Mouse (Mus musculus) small intestine, adult 2 months (tissue): ENCODE measurements around the gene Adgrd1. TPM values are rescaled to one million over a fixed set of nuclear protein-coding genes. Genes with fewer than 3 reads are reported as not detected.

Experiments
- H3K27ac ChIP-seq: fragments of 200-500 bp; 2 replicates; pipeline ENCODE4 v1.5.1; 2012; ENCODE audit warnings: low read depth, low read length, control low read depth, inconsistent platforms; ENCODE audit not compliant: insufficient read depth
- H3K27me3 ChIP-seq: fragments of 200-500 bp; 2 replicates; pipeline ENCODE4 v1.6.1; 2012; ENCODE audit warnings: mild to moderate bottlenecking, moderate library complexity, low read length, inconsistent platforms; ENCODE audit not compliant: control insufficient read depth, insufficient read depth
- H3K36me3 ChIP-seq: fragments of 200-500 bp; 2 replicates; pipeline ENCODE4 v1.6.1; 2012; ENCODE audit warnings: mild to moderate bottlenecking, low read length, control low read depth, inconsistent platforms; ENCODE audit not compliant: control insufficient read depth, insufficient read depth
- H3K4me1 ChIP-seq: fragments of 200-500 bp; 2 replicates; pipeline ENCODE4 v1.6.1; 2012; ENCODE audit warnings: low read length, inconsistent platforms, mixed read lengths; ENCODE audit not compliant: control insufficient read depth, insufficient read depth, insufficient read length
- H3K4me3 ChIP-seq: fragments of 200-500 bp; 2 replicates; pipeline ENCODE4 v1.5.1; 2012; ENCODE audit warnings: low read depth, mild to moderate bottlenecking, control low read depth, inconsistent platforms, low read length, moderate library complexity
- CTCF ChIP-seq: fragments of 200-500 bp; IDR thresholded peaks from 2 replicates; pipeline ENCODE4 v1.5.1; 2012; ENCODE audit warnings: low read depth, mild to moderate bottlenecking, control low read depth, inconsistent platforms, low read length, moderate library complexity, mixed read lengths; ENCODE audit not compliant: insufficient replicate concordance, insufficient read length; ENCODE audit errors: extremely low read depth
- POLR2A ChIP-seq: fragments of 200-500 bp; IDR thresholded peaks from 2 replicates; pipeline ENCODE4 v1.6.1; 2012; ENCODE audit warnings: low read depth, mild to moderate bottlenecking, control low read depth, inconsistent platforms, low read length, moderate library complexity
- WGBS: fragments of 180-500 bp; shearing (Covaris S2); methylation state at CpG from one replicate; pipeline ENCODE4 v1.1.7; 2018; 5-methylcytosine and 5-hydroxymethylcytosine counted together
- polyA plus RNA-seq: library from polyadenylated mRNA; depleted of rRNA; stranded (reverse); fragments of >200 nt; gene quantifications from 2 replicates; pipeline ENCODE4 v1.2.3, GENCODE M21; 2012

The Adgrd1 gene
- polyA plus RNA-seq, 1 experiment, result 9.0 TPM

DNA sequence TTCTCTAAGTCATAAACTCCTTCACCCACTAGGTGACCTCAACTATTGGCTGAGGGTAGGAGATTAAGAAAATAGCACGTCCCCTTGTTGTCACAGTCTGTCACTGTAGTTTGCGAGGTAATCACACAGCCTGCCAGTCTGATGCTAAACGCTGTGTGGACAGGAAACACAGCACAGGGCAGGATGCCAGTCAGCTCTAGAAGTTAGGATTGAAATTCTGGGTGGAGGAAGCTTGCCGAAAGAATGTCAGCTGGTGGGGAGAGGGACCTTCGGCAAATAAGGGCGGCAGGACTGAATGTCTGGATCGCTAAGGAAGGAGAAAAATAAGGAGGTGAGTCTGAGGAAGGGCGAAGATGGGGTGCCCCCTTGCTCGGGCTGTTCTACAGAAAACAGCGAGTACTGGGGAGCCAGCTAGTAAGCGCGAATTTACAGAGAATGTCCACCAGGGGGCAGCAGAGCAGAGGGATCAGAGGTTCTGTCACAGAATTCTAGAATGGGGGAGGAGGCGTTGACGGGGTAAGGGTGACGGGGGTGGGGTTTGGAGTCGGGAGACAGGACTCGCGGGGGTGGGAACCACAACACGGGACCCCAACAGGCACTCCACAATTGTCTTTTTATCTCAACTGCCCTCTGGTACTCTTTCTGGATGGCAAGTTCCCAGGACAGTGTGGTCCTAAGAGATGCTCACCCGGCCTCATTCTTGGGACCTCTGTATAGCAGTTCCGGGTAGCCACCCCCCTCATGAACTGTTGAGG, 33.3 kb upstream of the Adgrd1 start:
- peak; percentile 86; the same call in 1 of the 2 replicates for TF ChIP-seq CTCF
- 0 out of 2 replicates have a peak, but pooled peaks have one; percentile 9 for TF ChIP-seq POLR2A
- WGBS, result 4% methylated on average over 21 of the region's 21 CpGs
- peaks cover 7% of the 10 kb centered on the region for H3K4me1 ChIP-seq
- H3K27ac ChIP-seq, result no peak overlapping the region
- 0 out of 2 replicates have a peak overlapping the region, but pooled peaks have one; percentile 17 for H3K4me3 ChIP-seq
- H3K36me3 ChIP-seq, result no peaks in the 10 kb centered on the region
- no peaks in the 10 kb centered on the region for H3K27me3 ChIP-seq

DNA sequence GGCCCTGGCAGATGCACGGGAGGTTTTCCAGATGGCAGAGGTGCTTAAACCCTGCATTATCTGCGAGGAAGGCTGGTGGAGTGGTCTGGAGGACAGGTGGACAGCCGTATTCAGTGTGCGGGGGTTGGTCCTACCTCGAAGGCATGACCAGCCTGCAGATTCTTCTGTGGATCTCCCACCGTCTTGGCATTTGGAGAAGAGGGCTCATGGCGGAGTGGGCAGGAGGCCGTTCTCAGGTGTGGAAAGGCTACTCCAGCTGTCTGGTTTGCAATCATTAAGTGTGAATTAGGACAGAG, 32.8 kb upstream of the Adgrd1 start:
- TF ChIP-seq CTCF, result no peak
- TF ChIP-seq POLR2A, result no peak
- H3K36me3 ChIP-seq, result no peaks in the 10 kb centered on the region
- peaks cover 7% of the 10 kb centered on the region for H3K4me1 ChIP-seq
- WGBS, result 55% methylated on average over 8 of the region's 8 CpGs
- no peaks in the 10 kb centered on the region for H3K27me3 ChIP-seq
- H3K4me3 ChIP-seq, result no peak overlapping the region
- no peak overlapping the region for H3K27ac ChIP-seq

DNA sequence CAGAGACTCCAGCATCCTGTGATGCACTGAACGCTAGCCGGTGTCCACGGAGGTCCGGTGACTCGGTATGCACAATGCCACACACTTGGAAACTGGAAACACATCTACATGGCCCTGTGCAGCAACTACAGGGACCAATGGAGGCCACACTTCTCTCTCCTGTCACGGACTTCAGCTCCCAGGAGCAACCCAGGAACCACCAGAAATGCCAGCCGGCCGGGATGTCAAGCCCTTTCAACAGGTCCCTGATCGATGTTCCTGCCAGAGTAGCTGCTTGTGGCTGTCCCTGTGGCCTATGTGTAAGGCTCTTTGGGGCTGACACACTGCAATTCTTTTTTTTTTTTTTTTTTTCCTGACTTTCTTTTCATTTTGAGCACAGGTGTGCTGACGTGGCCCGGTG, 32.4 kb upstream of the Adgrd1 start:
- peaks cover 7% of the 10 kb centered on the region for H3K4me1 ChIP-seq
- 86% methylated on average over 11 of the region's 11 CpGs for WGBS
- TF ChIP-seq POLR2A, result no peak
- no peak for TF ChIP-seq CTCF

DNA sequence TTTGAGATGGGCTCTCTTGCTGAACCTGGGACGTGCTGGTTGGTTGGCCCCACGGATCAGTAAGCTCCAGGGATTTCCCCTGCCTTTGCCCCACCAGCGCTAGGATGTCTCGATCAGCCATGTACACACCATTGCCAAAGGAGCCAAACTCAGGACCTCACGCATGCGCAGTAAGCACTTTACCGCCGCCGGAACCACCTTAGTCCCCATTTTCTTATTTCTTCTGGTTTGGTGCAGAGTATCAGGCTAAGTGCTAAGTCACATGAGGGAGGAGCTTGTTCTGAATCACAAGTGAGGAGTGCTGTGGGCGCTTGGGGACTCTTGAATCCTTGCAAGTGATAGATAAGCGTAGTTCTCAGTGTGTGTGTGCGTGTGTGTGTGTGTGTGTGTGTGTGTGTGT, 31.2 kb upstream of the Adgrd1 start:
- H3K27me3 ChIP-seq, result no peaks in the 10 kb centered on the region
- H3K4me1 ChIP-seq, result peaks cover 7% of the 10 kb centered on the region
- H3K27ac ChIP-seq, result no peak overlapping the region
- H3K36me3 ChIP-seq, result no peaks in the 10 kb centered on the region
- WGBS, result 77% methylated on average over 12 of the region's 12 CpGs
- TF ChIP-seq CTCF, result no peak
- TF ChIP-seq POLR2A, result no peak
- no peak overlapping the region for H3K4me3 ChIP-seq

More for the DNA sequence above, 32.4 kb upstream of the Adgrd1 start:
- Histone ChIP-seq H3K4me3 (no peak overlapping the region), H3K36me3 (no peaks in the 10 kb centered on the region), H3K27ac (no peak overlapping the region), H3K27me3 (no peaks in the 10 kb centered on the region)

DNA sequence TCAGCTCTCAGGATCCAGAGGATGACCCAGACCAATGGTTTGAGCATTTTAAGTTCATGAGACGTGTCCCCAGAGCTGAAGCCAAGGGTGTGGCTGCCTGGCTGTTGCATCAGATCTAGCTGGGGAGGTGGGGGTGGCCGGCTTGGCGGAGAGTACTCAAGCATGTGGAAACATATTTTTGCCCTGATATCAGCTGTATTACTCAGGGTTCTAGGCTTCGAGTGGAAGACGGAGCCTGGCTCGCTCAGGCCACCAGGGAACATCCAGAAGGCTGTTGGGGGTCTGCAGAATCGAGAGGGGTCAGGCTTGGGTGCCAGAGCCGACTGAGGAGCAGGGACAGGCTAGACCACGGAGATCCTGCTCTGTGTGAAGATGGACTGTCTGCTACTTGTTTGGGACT, 30.6 kb upstream of the Adgrd1 start:
- no peaks in the 10 kb centered on the region for H3K36me3 ChIP-seq
- TF ChIP-seq CTCF (no peak), POLR2A (no peak)
- H3K27me3 ChIP-seq, result no peaks in the 10 kb centered on the region
- no peak overlapping the region for H3K4me3 ChIP-seq
- 53% methylated on average over 9 of the region's 9 CpGs for WGBS
- H3K4me1 ChIP-seq, result peaks cover 7% of the 10 kb centered on the region
- H3K27ac ChIP-seq, result no peak overlapping the region

DNA sequence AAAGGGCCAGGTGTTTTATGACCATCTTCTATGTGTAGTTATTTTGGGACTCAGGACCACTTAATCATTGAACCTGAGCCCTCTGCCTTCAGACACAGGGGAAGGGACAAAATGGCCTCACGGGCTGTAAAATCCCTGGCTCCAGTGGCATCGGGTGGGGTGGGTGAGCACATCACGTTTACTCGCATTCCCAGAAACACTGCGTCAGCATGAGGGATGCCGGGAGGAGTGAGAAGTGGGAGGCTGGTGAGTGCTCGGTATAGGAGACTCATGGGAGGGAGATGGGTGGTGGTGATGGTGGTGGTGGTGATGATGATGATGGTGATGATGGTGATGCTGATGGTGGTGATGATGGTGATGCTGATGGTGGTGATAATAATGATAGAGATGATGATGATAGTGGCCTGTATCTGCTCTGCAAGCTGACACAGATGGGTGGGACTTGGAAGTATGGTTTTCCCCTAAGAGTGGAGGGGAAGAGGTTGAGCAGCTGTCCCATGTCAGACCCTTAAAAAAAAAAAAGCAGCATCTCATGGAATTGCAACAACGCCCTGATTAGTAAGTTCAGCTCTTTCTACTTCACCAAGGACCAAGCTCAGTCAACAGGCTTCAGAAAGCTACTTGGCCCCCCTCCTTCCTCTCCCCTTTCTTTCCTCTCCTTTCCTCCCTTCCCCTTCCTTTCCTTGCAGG, 29.9 kb upstream of the Adgrd1 start:
- no peaks in the 10 kb centered on the region for H3K27me3 ChIP-seq
- H3K4me3 ChIP-seq, result no peak overlapping the region
- H3K36me3 ChIP-seq, result no peaks in the 10 kb centered on the region
- no peak overlapping the region for H3K27ac ChIP-seq
- TF ChIP-seq POLR2A (no peak), CTCF (no peak)
- H3K4me1 ChIP-seq, result peaks cover 7% of the 10 kb centered on the region
- WGBS, result 82% methylated on average over 8 of the region's 8 CpGs

DNA sequence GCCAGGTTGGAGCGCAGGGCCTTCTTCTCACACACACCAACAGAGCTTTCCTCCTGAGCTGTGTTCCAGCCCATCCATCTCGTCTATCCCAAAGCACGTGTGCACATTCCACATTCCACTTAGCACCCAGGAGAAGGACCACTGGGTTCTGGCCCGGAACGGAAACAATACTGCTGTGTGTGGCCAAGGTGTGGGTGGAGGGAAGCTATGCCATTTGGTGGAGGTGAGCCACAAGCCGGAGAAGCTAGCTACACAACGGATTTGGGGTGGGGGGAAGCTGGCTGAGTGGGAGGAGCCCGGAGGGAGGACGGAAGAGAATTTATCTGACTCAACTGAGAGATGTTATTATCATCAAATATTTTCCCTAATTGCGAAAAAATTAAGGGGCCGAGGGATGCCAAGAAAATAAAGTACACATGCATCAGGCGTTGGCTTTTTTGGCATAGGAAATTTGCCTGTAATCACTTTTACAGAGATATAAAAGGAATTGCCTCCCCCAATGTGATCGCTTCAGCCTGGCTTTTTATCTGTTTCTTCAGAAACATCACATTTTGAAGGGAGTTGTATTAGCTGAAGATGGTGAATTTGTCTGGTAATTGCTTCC, 29.2 kb upstream of the Adgrd1 start:
- H3K27ac ChIP-seq, result no peak overlapping the region
- H3K4me1 ChIP-seq, result peaks cover 7% of the 10 kb centered on the region
- WGBS, result 76% methylated on average over 13 of the region's 13 CpGs
- H3K27me3 ChIP-seq, result no peaks in the 10 kb centered on the region
- no peaks in the 10 kb centered on the region for H3K36me3 ChIP-seq
- no peak overlapping the region for H3K4me3 ChIP-seq
- TF ChIP-seq CTCF (no peak), POLR2A (no peak)

DNA sequence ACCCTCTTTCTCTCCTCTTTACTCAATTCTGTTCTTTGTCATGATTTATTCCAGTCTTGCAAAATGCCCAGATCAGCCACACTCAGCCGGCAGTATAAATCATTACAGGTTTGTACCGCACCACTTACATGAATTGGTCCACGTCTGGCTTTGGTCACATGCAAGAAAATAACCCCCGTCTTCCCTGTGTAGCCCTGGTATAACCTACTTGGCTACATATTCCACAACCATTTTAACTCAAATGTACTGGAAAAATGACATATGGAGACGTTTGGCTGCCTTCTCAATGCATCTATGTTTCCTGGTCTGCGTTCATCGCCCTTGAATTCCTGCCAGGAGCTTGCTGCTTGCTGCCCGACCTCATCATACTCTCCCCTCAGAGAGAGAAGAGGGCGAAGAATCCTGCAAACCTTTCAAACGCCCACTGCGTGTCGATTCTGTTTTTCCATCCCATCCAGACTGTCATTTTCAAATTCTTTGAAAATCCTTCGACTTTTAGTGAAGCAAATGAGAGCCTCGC, 24.7 kb upstream of the Adgrd1 start:
- Histone ChIP-seq H3K4me1 (peaks cover 21% of the 10 kb centered on the region; the same call in 1 of the 2 replicates), H3K4me3 (no peak overlapping the region), H3K36me3 (no peaks in the 10 kb centered on the region), H3K27me3 (no peaks in the 10 kb centered on the region), H3K27ac (no peak overlapping the region)
- TF ChIP-seq CTCF, result no peak
- TF ChIP-seq POLR2A, result no peak
- WGBS, result 69% methylated on average over 14 of the region's 14 CpGs
